Mouse (Mus musculus): ENCODE measurements around the gene Zbtb25. TPM values are rescaled to one million over a fixed set of nuclear protein-coding genes. Genes with fewer than 3 reads are reported as not detected.
A peak's percentile ranks its signal among the peaks of the same experiment; 100 is the strongest.

Gene Zbtb25
- polyA plus RNA-seq, 1 experiment from 2014 or later, result 19.0 TPM

- DNase-seq (ENCODE audit: low spot score), result peak; percentile 89
- H3K27me3 ChIP-seq (ENCODE audit: low read depth, poor library complexity, severe bottlenecking), result peaks cover 14% of the 10 kb centered on the region
- 2% methylated on average over 53 of the region's 53 CpGs for WGBS
- H3K4me1 ChIP-seq, result peaks cover 14% of the 10 kb centered on the region
- H3K4me3 ChIP-seq, result peak within 1 kb of the TSS; percentile 72
- peak within 1 kb of the TSS; percentile 86 for H3K27ac ChIP-seq (replicated peaks)
- H3K9me3 ChIP-seq (replicated peaks), result no peaks in the 10 kb centered on the region
- peaks cover 33% of the 10 kb centered on the region for H3K36me3 ChIP-seq
Measured at GRCm38 (mm10) chr12:76324679-76325431, 44.5 kb downstream of the Zbtb25 start, which contains the start of gene Akap5. TSS of gene Akap5 (plus strand) at chr12:76324891.

GRCm38 (mm10) chr12:76318282-76319212 is 50.9 kb downstream of the Zbtb25 start:
- Histone ChIP-seq H3K27me3 (ENCODE audit: low read depth, poor library complexity, severe bottlenecking) (no peaks in the 10 kb centered on the region), H3K27ac (replicated peaks) (peak overlapping the region; percentile 30), H3K4me1 (no peaks in the 10 kb centered on the region), H3K36me3 (peaks cover 74% of the 10 kb centered on the region), H3K9me3 (replicated peaks) (no peaks in the 10 kb centered on the region), H3K4me3 (no peak overlapping the region; the same call in 1 of the 2 replicates)
- 76% methylated on average over 9 of the region's 9 CpGs for WGBS
- DNase-seq (ENCODE audit: low spot score), result no peak

- no peak overlapping the region for H3K4me3 ChIP-seq
- H3K4me1 ChIP-seq, result no peaks in the 10 kb centered on the region
- DNase-seq (ENCODE audit: low spot score), result no peak
- H3K27ac ChIP-seq (replicated peaks), result peak overlapping the region; percentile 25; the same call in 1 of the 2 replicates
- WGBS, result 93% methylated on average over 8 of the region's 8 CpGs
- H3K36me3 ChIP-seq, result peaks cover 74% of the 10 kb centered on the region
- H3K9me3 ChIP-seq (replicated peaks), result no peaks in the 10 kb centered on the region
- H3K27me3 ChIP-seq (ENCODE audit: low read depth, poor library complexity, severe bottlenecking), result no peaks in the 10 kb centered on the region
Measured at GRCm38 (mm10) chr12:76311951-76312350, 57.5 kb downstream of the Zbtb25 start.

GRCm38 (mm10) chr12:76311227-76311626 is 58.2 kb downstream of the Zbtb25 start:
- 94% methylated on average over 9 of the region's 9 CpGs for WGBS
- Histone ChIP-seq H3K4me1 (no peaks in the 10 kb centered on the region), H3K36me3 (peaks cover 74% of the 10 kb centered on the region)

GRCm38 (mm10) chr12:76310633-76311032 is 58.8 kb downstream of the Zbtb25 start:
- no peaks in the 10 kb centered on the region for H3K9me3 ChIP-seq (replicated peaks)
- H3K27me3 ChIP-seq (ENCODE audit: low read depth, poor library complexity, severe bottlenecking), result no peaks in the 10 kb centered on the region
- no peak overlapping the region for H3K27ac ChIP-seq (replicated peaks)
- H3K36me3 ChIP-seq, result peaks cover 74% of the 10 kb centered on the region
- H3K4me3 ChIP-seq, result no peak overlapping the region
- no peak for DNase-seq (ENCODE audit: low spot score)
- no peaks in the 10 kb centered on the region for H3K4me1 ChIP-seq
- WGBS, result 84% methylated on average over 6 of the region's 6 CpGs

More at GRCm38 (mm10) chr12:76311227-76311626, 58.2 kb downstream of the Zbtb25 start:
- Histone ChIP-seq H3K4me3 (no peak overlapping the region), H3K27me3 (ENCODE audit: low read depth, poor library complexity, severe bottlenecking) (no peaks in the 10 kb centered on the region), H3K27ac (replicated peaks) (no peak overlapping the region), H3K9me3 (replicated peaks) (no peaks in the 10 kb centered on the region)
- no peak for DNase-seq (ENCODE audit: low spot score)

- Histone ChIP-seq H3K27ac (replicated peaks) (no peak overlapping the region), H3K4me3 (no peak overlapping the region), H3K27me3 (ENCODE audit: low read depth, poor library complexity, severe bottlenecking) (no peaks in the 10 kb centered on the region), H3K36me3 (peaks cover 74% of the 10 kb centered on the region), H3K9me3 (replicated peaks) (no peaks in the 10 kb centered on the region), H3K4me1 (no peaks in the 10 kb centered on the region)
- DNase-seq (ENCODE audit: low spot score), result no peak
- WGBS, result 93% methylated on average over 6 of the region's 6 CpGs
Measured at GRCm38 (mm10) chr12:76310007-76310406, 59.4 kb downstream of the Zbtb25 start.

GRCm38 (mm10) chr12:76308436-76308835 is 61.0 kb downstream of the Zbtb25 start:
- Histone ChIP-seq H3K9me3 (replicated peaks) (no peaks in the 10 kb centered on the region), H3K27ac (replicated peaks) (0 out of 2 replicates have a peak overlapping the region, but pooled peaks have one; percentile 38), H3K4me1 (no peaks in the 10 kb centered on the region), H3K36me3 (peaks cover 74% of the 10 kb centered on the region), H3K4me3 (no peak overlapping the region), H3K27me3 (ENCODE audit: low read depth, poor library complexity, severe bottlenecking) (no peaks in the 10 kb centered on the region)
- no peak for DNase-seq (ENCODE audit: low spot score)
- 94% methylated on average over 5 of the region's 5 CpGs for WGBS

GRCm38 (mm10) chr12:76307964-76308363 is 61.4 kb downstream of the Zbtb25 start:
- Histone ChIP-seq H3K27ac (replicated peaks) (no peak overlapping the region), H3K4me1 (no peaks in the 10 kb centered on the region), H3K36me3 (peaks cover 74% of the 10 kb centered on the region), H3K9me3 (replicated peaks) (no peaks in the 10 kb centered on the region), H3K4me3 (no peak overlapping the region), H3K27me3 (ENCODE audit: low read depth, poor library complexity, severe bottlenecking) (no peaks in the 10 kb centered on the region)
- 76% methylated on average over 9 of the region's 9 CpGs for WGBS
- DNase-seq (ENCODE audit: low spot score), result no peak

GRCm38 (mm10) chr12:76306852-76307561 is 62.4 kb downstream of the Zbtb25 start:
- H3K4me1 ChIP-seq, result no peaks in the 10 kb centered on the region
- no peaks in the 10 kb centered on the region for H3K9me3 ChIP-seq (replicated peaks)
- H3K27me3 ChIP-seq (ENCODE audit: low read depth, poor library complexity, severe bottlenecking), result no peaks in the 10 kb centered on the region
- no peak for DNase-seq (ENCODE audit: low spot score)
- no peak overlapping the region for H3K27ac ChIP-seq (replicated peaks)
- H3K4me3 ChIP-seq, result no peak overlapping the region
- H3K36me3 ChIP-seq, result peaks cover 71% of the 10 kb centered on the region
- WGBS, result 87% methylated on average over 9 of the region's 9 CpGs

- Histone ChIP-seq H3K27me3 (ENCODE audit: low read depth, poor library complexity, severe bottlenecking) (no peaks in the 10 kb centered on the region), H3K4me1 (no peaks in the 10 kb centered on the region), H3K4me3 (no peak overlapping the region), H3K36me3 (peaks cover 70% of the 10 kb centered on the region), H3K9me3 (replicated peaks) (no peaks in the 10 kb centered on the region), H3K27ac (replicated peaks) (no peak overlapping the region)
- no peak for DNase-seq (ENCODE audit: low spot score)
- 94% methylated on average over 8 of the region's 8 CpGs for WGBS
Measured at GRCm38 (mm10) chr12:76305107-76305506, 64.3 kb downstream of the Zbtb25 start.

GRCm38 (mm10) chr12:76304199-76304598 is 65.2 kb downstream of the Zbtb25 start:
- H3K36me3 ChIP-seq, result peaks cover 78% of the 10 kb centered on the region
- WGBS, result 90% methylated on average over 4 of the region's 4 CpGs
- no peak overlapping the region for H3K27ac ChIP-seq (replicated peaks)

GRCm38 (mm10) chr12:76303474-76303873 is 65.9 kb downstream of the Zbtb25 start:
- peaks cover 84% of the 10 kb centered on the region for H3K36me3 ChIP-seq
- H3K27me3 ChIP-seq (ENCODE audit: low read depth, poor library complexity, severe bottlenecking), result no peaks in the 10 kb centered on the region
- no peak for DNase-seq (ENCODE audit: low spot score)
- WGBS, result 93% methylated on average over 11 of the region's 11 CpGs
- H3K27ac ChIP-seq (replicated peaks), result no peak overlapping the region
- no peak overlapping the region for H3K4me3 ChIP-seq
- H3K9me3 ChIP-seq (replicated peaks), result no peaks in the 10 kb centered on the region
- H3K4me1 ChIP-seq, result no peaks in the 10 kb centered on the region

More at GRCm38 (mm10) chr12:76304199-76304598, 65.2 kb downstream of the Zbtb25 start:
- no peaks in the 10 kb centered on the region for H3K9me3 ChIP-seq (replicated peaks)
- no peaks in the 10 kb centered on the region for H3K4me1 ChIP-seq
- H3K4me3 ChIP-seq, result no peak overlapping the region
- DNase-seq (ENCODE audit: low spot score), result no peak
- H3K27me3 ChIP-seq (ENCODE audit: low read depth, poor library complexity, severe bottlenecking), result no peaks in the 10 kb centered on the region
